Mouse (Mus musculus) C2C12 (cell line): ENCODE measurements around the gene Ate1. TPM values are rescaled to one million over a fixed set of nuclear protein-coding genes. Genes with fewer than 3 reads are reported as not detected.
A peak's percentile ranks its signal among the peaks of the same experiment; 100 is the strongest.
"Not testable (repeated sequence)": the region's sequence is repeated elsewhere in the genome, so short reads cannot be mapped to it uniquely, and the experiment has no call there.

ENCODE experiments used
- H3K27me3 ChIP-seq: one replicate; pipeline ENCODE4 v1.6.1; 2011; ENCODE audit not compliant: control insufficient read depth, insufficient read depth, insufficient read length
- H3K36me3 ChIP-seq: one replicate; pipeline ENCODE4 v1.6.1; 2011; ENCODE audit not compliant: control insufficient read depth, insufficient read depth
- H3K4me3 ChIP-seq: one replicate; pipeline ENCODE4 v1.5.1; 2011; ENCODE audit warnings: mild to moderate bottlenecking, control low read depth; ENCODE audit not compliant: poor library complexity, insufficient read depth, severe bottlenecking
- H3K79me2 ChIP-seq: one replicate; pipeline ENCODE4 v1.6.1; 2011; ENCODE audit not compliant: control insufficient read depth, insufficient read depth
- H3K79me3 ChIP-seq: one replicate; pipeline ENCODE4 v1.6.1; 2011; ENCODE audit warnings: low read depth, control low read depth
- H3ac ChIP-seq: one replicate; pipeline ENCODE3; 2011; ENCODE audit warnings: low read depth; ENCODE audit not compliant: control insufficient read depth, insufficient read length
- CEBPB ChIP-seq: IDR thresholded peaks from one replicate; pipeline ENCODE4 v1.6.1; 2011; ENCODE audit warnings: low read depth, mild to moderate bottlenecking, control low read depth, moderate library complexity
- CTCF ChIP-seq: IDR thresholded peaks from one replicate; pipeline ENCODE4 v1.5.1; 2011; ENCODE audit not compliant: control insufficient read depth, insufficient read depth, insufficient read length
- FOSL1 ChIP-seq: IDR thresholded peaks from one replicate; pipeline ENCODE4 v1.8.0; 2011; ENCODE audit warnings: mild to moderate bottlenecking, low read length; ENCODE audit not compliant: poor library complexity, insufficient read depth, severe bottlenecking
- MAX ChIP-seq: IDR thresholded peaks from one replicate; pipeline ENCODE4 v1.6.1; 2011; ENCODE audit warnings: mild to moderate bottlenecking, control low read depth
- MYOD1 ChIP-seq: IDR thresholded peaks from one replicate; pipeline ENCODE4 v1.6.1; 2011; ENCODE audit warnings: low read depth; ENCODE audit not compliant: control insufficient read depth, insufficient read length
- MYOG ChIP-seq: IDR thresholded peaks from one replicate; pipeline ENCODE4 v1.6.1; 2011; ENCODE audit not compliant: control insufficient read depth, insufficient read length; ENCODE audit errors: extremely low read depth
- USF1 ChIP-seq: IDR thresholded peaks from one replicate; pipeline ENCODE4 v1.6.1; 2011; ENCODE audit warnings: low read depth, mild to moderate bottlenecking, control low read depth, moderate library complexity
- polyA plus RNA-seq: library from polyadenylated mRNA; unstranded; fragments of >200 nt; fragmentation: generic; extraction: Trizol; gene quantifications from one replicate; pipeline ENCODE4 v1.2.1, GENCODE M21; 2012; ENCODE audit warnings: missing spikeins

Ate1 gene
- polyA plus RNA-seq, 1 experiment = 16.0 TPM

DNA sequence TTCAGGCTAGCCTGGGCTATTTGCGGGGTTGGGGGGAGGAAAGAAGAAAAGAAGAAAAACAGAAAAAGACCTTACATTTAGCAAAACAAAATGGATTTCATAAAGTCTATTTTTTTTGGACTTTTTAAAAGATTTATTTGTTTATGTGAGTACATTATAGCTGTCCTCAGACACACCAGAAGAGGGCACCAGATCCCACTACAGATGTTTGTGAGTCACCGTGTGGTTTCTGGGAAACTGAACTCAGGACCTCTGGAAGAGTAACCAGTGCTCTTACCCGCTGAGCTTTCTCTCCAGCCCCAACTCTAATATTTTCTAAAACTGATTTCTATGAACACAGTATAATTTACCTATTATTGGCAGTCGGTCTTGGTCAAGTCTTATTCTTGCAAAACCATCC, 15.0 kb upstream of the Ate1 start:
- Histone ChIP-seq H3K27me3 (no peaks in the 10 kb centered on the region), H3K4me3 (no peak overlapping the region), H3ac (no peak overlapping the region), H3K36me3 (peaks cover 62% of the 10 kb centered on the region), H3K79me3 (no peaks in the 10 kb centered on the region), H3K79me2 (no peaks in the 10 kb centered on the region)
- no peak for TF ChIP-seq USF1
- no peak for TF ChIP-seq FOSL1

DNA sequence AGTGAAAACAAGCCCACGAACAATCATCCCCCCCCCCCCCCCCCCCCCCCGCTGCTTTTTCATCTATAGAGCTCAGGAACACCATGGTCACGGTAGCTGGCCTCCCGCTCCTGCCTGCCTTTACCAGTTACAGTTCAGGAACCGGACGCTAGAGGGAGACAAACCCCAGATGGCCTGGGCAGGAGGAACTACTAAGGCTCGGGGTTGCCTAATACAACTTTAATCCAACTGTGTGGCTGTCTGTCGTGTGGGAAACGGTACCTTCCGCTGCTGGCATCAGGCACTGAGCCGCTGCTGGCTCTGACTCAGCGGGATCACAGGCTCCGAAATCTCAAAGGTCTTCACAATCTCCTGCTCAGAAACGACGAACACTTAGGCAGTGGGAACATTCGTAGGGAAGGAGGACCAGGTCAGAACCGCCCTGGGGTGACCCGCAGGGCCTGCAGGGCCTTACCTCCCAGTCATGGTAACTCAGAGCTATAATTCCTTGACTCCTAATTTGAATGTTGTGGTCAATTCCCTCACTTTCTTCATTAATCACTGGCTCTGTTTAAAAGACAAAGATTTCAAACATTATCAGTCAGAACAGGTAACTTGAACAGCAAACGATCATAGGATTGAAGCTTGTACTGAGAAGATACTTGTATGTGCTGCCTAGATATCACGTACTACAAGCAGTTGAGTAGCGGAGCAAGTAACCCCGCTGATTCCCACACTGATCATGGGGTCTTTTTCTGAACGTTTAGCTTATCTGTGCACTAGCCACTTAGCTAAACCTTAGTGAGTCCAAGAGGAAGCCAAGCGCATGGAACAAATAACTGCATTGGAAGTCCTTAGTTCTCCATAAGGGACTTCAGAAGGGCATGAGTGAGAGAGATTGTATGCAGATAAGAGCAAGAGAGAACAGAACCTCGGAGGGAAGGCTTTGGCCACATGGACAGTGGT, 13.4 kb upstream of the Ate1 start:
- Histone ChIP-seq H3K36me3 (peaks cover 53% of the 10 kb centered on the region), H3K79me2 (no peaks in the 10 kb centered on the region), H3K79me3 (no peaks in the 10 kb centered on the region), H3ac (no peak overlapping the region), H3K4me3 (no peak overlapping the region), H3K27me3 (no peaks in the 10 kb centered on the region)
- TF ChIP-seq FOSL1 (no peak), MYOG (no peak), MYOD1 (no peak), CEBPB (peak; percentile 58), MAX (no peak), CTCF (peak; percentile 60)

DNA sequence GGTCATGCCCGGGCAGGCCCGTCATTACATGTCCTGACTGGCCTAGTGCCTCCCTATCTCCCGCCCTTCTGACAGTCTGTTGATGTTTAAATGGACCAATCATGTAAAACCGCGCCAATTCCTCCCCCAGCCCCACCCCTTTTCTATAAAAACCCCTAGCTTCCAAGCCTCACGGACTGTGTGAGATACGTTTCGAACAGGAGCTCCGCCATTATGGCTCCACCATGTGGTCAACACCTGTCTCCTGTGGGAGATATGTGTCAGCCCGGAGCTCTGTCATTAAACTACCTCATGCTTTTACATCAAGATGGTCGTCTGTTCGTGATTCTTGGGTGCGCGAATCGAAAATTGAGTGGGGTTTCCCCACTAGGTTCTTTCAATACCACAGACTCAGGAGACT, 11.0 kb upstream of the Ate1 start:
- not testable (repeated sequence) for H3K4me3 ChIP-seq, H3ac ChIP-seq, H3K27me3 ChIP-seq, H3K79me2 ChIP-seq, H3K79me3 ChIP-seq
- H3K36me3 ChIP-seq = peaks cover 38% of the 10 kb centered on the region

DNA sequence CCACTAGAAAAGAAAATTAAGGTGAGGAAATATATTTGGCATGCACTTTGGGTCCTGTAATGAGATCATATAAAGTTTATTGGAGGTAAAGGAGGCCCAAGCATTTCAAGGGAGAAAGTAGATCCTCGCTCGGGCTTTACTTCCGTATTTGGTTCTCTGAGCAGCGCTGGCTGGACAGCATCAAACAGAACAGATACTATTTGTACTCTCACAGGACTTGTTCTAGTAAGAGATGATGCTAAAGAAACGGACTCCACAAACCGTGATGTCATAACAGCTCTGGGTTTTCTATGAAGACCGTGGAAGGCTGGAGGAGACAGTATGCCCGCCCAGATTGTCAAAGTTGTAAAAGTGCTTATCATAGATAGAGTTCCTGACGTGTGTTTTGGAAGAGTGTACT, 7.1 kb upstream of the Ate1 start:
- Histone ChIP-seq H3ac (no peak overlapping the region), H3K79me2 (no peaks in the 10 kb centered on the region), H3K4me3 (no peak overlapping the region), H3K36me3 (peaks cover 19% of the 10 kb centered on the region), H3K27me3 (no peaks in the 10 kb centered on the region), H3K79me3 (no peaks in the 10 kb centered on the region)
- TF ChIP-seq FOSL1 = no peak
- TF ChIP-seq CEBPB = no peak
- no peak for TF ChIP-seq MYOG
- no peak for TF ChIP-seq USF1
- no peak for TF ChIP-seq CTCF
- no peak for TF ChIP-seq MYOD1
- TF ChIP-seq MAX = no peak

DNA sequence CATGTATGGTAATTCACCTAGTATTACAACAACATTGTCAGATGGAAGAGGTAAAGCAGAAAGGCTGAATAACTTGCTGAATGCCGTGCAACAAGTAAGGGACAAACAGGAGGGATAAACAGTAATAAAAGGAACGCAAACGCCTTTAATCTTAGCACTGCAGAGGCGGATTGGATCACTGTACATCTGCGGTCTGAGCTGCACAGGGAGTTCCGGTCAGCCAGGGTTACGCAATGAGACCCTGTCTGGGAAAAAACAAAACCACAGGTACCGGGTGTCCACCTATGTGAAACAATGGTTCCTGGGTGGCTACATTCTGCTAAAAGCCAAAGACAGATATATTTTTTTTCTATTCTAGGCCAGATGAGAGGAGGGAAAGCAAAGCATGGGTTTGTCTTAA, 3.3 kb upstream of the Ate1 start:
- no peaks in the 10 kb centered on the region for H3K36me3 ChIP-seq
- H3K27me3 ChIP-seq = no peaks in the 10 kb centered on the region
- peaks cover 3% of the 10 kb centered on the region for H3K79me3 ChIP-seq
- peaks cover 6% of the 10 kb centered on the region for H3K79me2 ChIP-seq
- TF ChIP-seq USF1 (no peak), MAX (no peak), FOSL1 (no peak)
- H3K4me3 ChIP-seq = no peak overlapping the region
- H3ac ChIP-seq = no peak overlapping the region

DNA sequence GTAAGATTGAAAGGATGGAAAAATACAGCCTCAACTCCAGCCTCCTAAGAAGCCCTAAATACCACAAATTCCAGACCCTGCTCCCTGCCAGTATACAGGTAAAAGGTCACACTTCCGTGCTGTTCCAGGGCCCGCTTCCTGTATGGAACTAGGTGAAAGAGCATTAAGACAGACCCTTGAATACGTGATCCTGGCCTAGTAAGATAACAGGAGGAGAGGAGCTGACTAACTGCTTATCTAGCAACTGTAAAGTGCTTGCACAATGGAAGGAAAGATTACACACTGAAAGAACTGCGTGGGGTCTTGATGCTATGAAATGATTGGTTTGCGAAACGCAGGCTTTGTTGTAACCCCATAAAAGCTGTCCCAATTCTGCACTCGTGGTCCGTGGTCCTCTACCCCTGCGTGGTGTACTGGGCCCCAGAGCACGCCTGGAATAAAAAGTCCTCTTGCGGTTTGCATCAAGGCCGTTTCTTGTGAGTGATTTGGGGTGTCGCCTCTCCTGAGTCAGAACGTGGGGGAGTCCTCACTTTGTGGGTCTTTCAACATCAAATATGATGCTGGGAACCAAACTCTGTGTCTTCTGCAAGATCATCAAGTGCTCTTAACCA, 748 bp upstream of the Ate1 start:
- peaks cover 31% of the 10 kb centered on the region for H3K79me2 ChIP-seq
- no peaks in the 10 kb centered on the region for H3K36me3 ChIP-seq
- TF ChIP-seq CTCF (no peak), FOSL1 (no peak), MYOD1 (no peak), USF1 (no peak), MAX (no peak), CEBPB (no peak), MYOG (no peak)
- H3K79me3 ChIP-seq = peaks cover 26% of the 10 kb centered on the region
- H3K4me3 ChIP-seq = no peak overlapping the region
- no peaks in the 10 kb centered on the region for H3K27me3 ChIP-seq
- H3ac ChIP-seq = no peak overlapping the region
